Mouse (Mus musculus) embryonic facial prominence, embryonic 14.5 days (tissue): ENCODE measurements at regions not wholly inside any gene's neighbourhood (a gene's known extent, or its start where the extent isn't known, plus 50 kb on each side); places are given as distances from the start of the nearest gene placed in this dataset.

Experiments used
- ATAC-seq: fragments of 200-750 bp; cut with Nextera tagmentation; 2 replicates; pipeline ENCODE4 v1.8.0; 2017; ENCODE audit warnings: low read depth, moderate number of reproducible peaks, moderate TSS enrichment
- DNase-seq: peaks from one replicate; pipeline ENCODE4 v3.0.0-alpha.2; 2015; ENCODE audit warnings: low spot score
- H3K27ac ChIP-seq: fragments of 300-500 bp; sonication (generic); replicated peaks from 2 replicates; pipeline ENCODE4 v1.5.1; 2014; ENCODE audit warnings: low read depth, mild to moderate bottlenecking, low read length, moderate library complexity
- H3K27me3 ChIP-seq: fragments of 300-500 bp; sonication (generic); replicated peaks from 2 replicates; pipeline ENCODE4 v1.6.1; 2014; ENCODE audit warnings: low read length; ENCODE audit not compliant: control insufficient read depth, insufficient read depth
- H3K36me3 ChIP-seq: fragments of 300-500 bp; sonication (generic); 2 replicates; pipeline ENCODE4 v1.6.1; 2014; ENCODE audit warnings: low read length, mixed read lengths; ENCODE audit not compliant: control insufficient read depth, insufficient read depth
- H3K4me1 ChIP-seq: fragments of 300-500 bp; sonication (generic); 2 replicates; pipeline ENCODE4 v1.6.1; 2014; ENCODE audit warnings: antibody characterized with exemption, low read length; ENCODE audit not compliant: control insufficient read depth, insufficient read depth
- H3K4me2 ChIP-seq: fragments of 300-500 bp; sonication (generic); 2 replicates; pipeline ENCODE4 v1.6.1; 2014; ENCODE audit warnings: low read depth, mild to moderate bottlenecking, low read length, moderate library complexity, mixed read lengths
- H3K4me3 ChIP-seq: fragments of 300-500 bp; sonication (generic); 2 replicates; pipeline ENCODE4 v1.5.1; 2014; ENCODE audit warnings: low read depth, mild to moderate bottlenecking, low read length
- H3K9ac ChIP-seq: fragments of 300-500 bp; sonication (generic); 2 replicates; pipeline ENCODE4 v1.6.1; 2014; ENCODE audit warnings: low read depth, mild to moderate bottlenecking, low read length, moderate library complexity, mixed read lengths
- H3K9me3 ChIP-seq: fragments of 300-500 bp; sonication (generic); 2 replicates; pipeline ENCODE4 v1.6.1; 2016; ENCODE audit warnings: low read length; ENCODE audit not compliant: control insufficient read depth
- WGBS: fragments of 180-500 bp; shearing (Covaris S2); extraction: QIAGEN DNeasy Blood & Tissue Kit; methylation state at CpG from one replicate; pipeline ENCODE4 v1.1.7; 2014; 5-methylcytosine and 5-hydroxymethylcytosine counted together

DNA sequence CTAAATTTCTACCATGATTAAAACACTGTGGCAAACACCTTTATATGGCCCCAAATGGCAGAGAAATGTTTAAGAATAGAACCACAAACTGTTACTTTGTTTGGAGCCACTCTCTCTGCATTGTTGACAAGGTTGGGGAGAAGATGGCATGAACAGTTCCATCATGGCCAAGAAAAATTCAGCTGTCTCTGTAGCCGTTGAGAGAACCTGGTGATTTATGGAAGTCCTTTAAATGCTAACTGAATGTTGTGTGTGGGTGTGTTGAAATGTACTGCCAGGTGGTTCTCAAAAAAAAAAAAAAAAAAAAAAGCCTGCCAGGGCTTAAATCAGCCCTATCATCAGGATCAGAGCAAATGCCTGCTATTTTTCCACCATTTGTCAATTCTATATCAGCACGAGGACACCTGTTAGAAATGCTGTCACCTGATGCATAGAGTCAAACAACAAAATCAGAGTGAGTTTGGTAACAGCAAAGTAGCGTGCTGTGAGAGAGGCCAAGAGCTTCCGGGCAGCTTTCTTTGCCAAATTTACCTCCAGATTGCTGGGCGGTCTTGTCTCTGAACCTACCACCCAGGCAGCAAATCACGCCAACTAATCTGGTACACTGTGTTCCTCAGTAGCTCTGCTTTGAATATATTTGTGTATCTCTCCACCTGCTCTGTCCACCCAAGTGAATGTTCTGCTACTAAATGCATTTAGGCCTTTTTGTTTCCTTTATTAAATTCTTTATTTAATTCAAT lies 536.5 kb downstream of the Btbd3 start:
- no peak overlapping the region for H3K4me2 ChIP-seq
- 83% methylated on average over 6 of the region's 6 CpGs for WGBS

DNA sequence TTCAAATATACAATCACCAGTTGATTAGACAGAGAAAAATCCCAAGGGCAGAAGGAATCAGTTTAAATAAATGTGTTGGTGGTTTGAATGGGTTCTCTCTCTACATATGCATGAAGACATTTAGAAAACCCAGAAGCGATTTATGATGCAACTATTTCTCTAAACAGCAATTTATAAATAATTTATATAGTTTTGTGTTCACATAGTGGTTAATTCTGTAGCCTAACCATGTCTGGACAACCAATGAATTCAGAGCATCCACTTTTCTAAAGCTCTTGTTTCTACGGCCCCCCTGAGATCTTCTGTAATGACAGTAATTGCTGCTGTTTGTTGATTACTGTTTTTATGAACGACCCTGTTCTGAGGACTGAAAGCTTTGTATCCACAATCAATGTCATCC lies 549.8 kb downstream of the Btbd3 start:
- DNase-seq (no peak), ATAC-seq (no peak)
- H3K4me2 ChIP-seq = no peak overlapping the region
- no peaks in the 10 kb centered on the region for H3K36me3 ChIP-seq
- WGBS = 66% methylated on average over 3 of the region's 3 CpGs
- no peak overlapping the region for H3K4me3 ChIP-seq
- no peaks in the 10 kb centered on the region for H3K4me1 ChIP-seq
- H3K27me3 ChIP-seq = no peaks in the 10 kb centered on the region
- H3K9ac ChIP-seq = no peak overlapping the region
- H3K27ac ChIP-seq = no peak overlapping the region
- no peaks in the 10 kb centered on the region for H3K9me3 ChIP-seq

More for the DNA sequence above, 536.5 kb downstream of the Btbd3 start:
- no peak overlapping the region for H3K27ac ChIP-seq
- H3K9me3 ChIP-seq = no peaks in the 10 kb centered on the region
- DNase-seq (no peak), ATAC-seq (no peak)
- no peak overlapping the region for H3K9ac ChIP-seq
- H3K36me3 ChIP-seq = no peaks in the 10 kb centered on the region
- H3K27me3 ChIP-seq = no peaks in the 10 kb centered on the region
- no peak overlapping the region for H3K4me3 ChIP-seq
- H3K4me1 ChIP-seq = no peaks in the 10 kb centered on the region

DNA sequence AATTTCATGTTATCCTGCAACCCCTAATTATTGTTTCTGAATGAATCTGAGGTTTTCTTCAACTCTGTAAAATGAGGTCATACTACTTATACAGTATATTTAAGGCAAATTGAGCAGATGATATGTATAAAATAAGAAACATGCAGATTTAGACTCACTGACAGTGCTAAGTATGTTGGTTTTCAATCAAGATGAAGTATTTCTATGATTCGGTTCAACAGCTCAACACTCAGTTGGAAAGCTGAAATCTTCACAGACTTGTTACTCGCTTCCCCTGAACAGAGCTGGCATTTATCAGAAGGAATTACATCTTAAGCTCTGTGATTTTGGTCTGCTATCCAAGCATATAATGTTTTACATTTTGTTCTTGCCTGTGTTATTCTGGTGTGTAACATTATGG lies 553.4 kb downstream of the Btbd3 start:
- WGBS = 77% methylated on average over 2 of the region's 2 CpGs
- H3K4me2 ChIP-seq = no peak overlapping the region
- H3K4me3 ChIP-seq = no peak overlapping the region
- H3K27me3 ChIP-seq = no peaks in the 10 kb centered on the region
- H3K4me1 ChIP-seq = no peaks in the 10 kb centered on the region
- no peak overlapping the region for H3K27ac ChIP-seq
- no peaks in the 10 kb centered on the region for H3K36me3 ChIP-seq
- no peak overlapping the region for H3K9ac ChIP-seq
- no peaks in the 10 kb centered on the region for H3K9me3 ChIP-seq
- DNase-seq (no peak), ATAC-seq (no peak)

DNA sequence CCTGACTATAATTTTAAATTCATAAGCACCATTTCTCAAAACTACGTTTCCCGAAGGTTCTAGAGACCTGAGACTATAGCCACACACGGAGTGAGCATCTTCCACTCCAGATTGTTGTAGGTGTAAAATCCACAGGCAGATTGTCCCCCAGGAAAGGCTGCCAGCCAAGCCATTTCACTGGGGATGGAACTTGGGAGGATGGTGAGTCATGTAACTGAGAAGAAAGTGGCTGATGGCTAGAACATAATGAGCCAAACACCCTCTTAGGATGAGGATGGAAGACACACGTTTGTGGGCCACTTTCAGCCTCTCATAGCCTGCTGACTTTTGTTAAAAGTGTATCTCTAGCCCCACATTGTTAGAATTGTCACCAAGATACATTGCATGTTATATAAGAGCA lies 564.1 kb downstream of the Btbd3 start:
- Histone ChIP-seq H3K4me2 (no peak overlapping the region), H3K4me1 (no peaks in the 10 kb centered on the region), H3K36me3 (no peaks in the 10 kb centered on the region), H3K9ac (no peak overlapping the region), H3K27me3 (no peaks in the 10 kb centered on the region), H3K4me3 (no peak overlapping the region), H3K27ac (no peak overlapping the region), H3K9me3 (no peaks in the 10 kb centered on the region)
- no peak for ATAC-seq
- DNase-seq = no peak
- 79% methylated on average over 4 of the region's 4 CpGs for WGBS

DNA sequence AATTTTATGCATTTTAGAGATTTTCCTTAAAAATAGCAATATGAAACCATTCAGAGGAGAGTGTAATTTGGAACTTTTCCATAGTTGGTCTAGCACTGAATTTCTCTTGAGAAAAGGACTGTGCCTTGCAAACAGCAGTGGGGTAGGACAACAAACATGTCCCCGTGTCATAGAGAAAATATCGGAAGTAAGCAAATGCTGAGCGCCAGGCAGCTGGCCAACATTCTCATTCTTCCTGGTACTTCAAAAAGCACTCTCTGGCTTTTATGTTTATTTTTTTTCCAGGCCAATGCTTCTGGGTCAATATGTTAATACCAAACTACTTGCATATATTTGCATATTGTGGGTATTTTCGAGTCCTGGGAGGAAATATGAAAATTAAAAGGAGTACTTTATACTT lies 568.5 kb downstream of the Btbd3 start:
- no peak overlapping the region for H3K4me2 ChIP-seq
- 59% methylated on average over 4 of the region's 4 CpGs for WGBS
- DNase-seq (peak; percentile 35), ATAC-seq (no peak)
- H3K4me3 ChIP-seq = no peak overlapping the region
- no peaks in the 10 kb centered on the region for H3K9me3 ChIP-seq
- H3K27me3 ChIP-seq = no peaks in the 10 kb centered on the region
- H3K4me1 ChIP-seq = no peaks in the 10 kb centered on the region
- no peaks in the 10 kb centered on the region for H3K36me3 ChIP-seq
- no peak overlapping the region for H3K9ac ChIP-seq
- no peak overlapping the region for H3K27ac ChIP-seq

DNA sequence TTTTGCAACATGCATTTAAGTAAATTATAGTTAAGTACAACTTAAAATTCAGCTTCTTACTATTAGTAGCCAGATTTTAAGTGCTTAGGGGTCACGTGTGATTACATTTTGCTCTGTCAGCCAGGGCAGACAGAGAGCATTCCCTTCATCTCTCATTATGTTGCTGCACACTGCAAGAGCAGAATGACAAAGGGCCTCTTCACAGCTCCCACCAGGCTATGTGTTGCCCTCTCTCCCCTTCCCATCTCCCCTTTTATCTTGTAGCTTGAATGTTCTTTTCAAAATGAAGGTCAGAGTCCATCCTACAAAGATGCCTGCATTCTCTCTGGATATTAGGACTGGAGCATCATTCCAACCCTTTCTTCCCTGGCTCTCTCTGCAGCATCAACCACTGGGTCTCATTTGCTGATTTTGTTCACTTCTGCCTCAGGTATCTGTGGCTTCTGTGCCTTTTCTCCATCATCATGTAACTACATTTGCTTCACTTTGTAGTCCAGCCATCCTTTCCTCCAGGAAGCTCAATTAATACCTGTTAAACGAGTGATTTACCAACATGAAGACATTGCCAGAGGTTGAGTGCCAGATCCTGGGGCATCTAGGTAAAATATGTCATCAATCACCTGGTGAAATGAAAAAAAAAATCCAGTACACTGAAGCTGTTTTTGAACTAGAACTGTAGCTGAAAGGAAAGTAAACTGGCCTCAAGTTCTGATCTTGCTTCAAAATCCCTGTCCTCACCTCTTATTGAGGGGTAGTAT lies 571.6 kb downstream of the Btbd3 start:
- WGBS = 50% methylated on average over 2 of the region's 2 CpGs
- peak; percentile 15 for DNase-seq
- Histone ChIP-seq H3K9ac (no peak overlapping the region), H3K4me2 (no peak overlapping the region), H3K9me3 (0 out of 2 replicates have a peak, but pooled peaks cover 2% of the 10 kb centered on the region), H3K4me1 (no peaks in the 10 kb centered on the region), H3K27me3 (no peaks in the 10 kb centered on the region), H3K4me3 (no peak overlapping the region), H3K36me3 (no peaks in the 10 kb centered on the region), H3K27ac (no peak overlapping the region)
- no peak for ATAC-seq

DNA sequence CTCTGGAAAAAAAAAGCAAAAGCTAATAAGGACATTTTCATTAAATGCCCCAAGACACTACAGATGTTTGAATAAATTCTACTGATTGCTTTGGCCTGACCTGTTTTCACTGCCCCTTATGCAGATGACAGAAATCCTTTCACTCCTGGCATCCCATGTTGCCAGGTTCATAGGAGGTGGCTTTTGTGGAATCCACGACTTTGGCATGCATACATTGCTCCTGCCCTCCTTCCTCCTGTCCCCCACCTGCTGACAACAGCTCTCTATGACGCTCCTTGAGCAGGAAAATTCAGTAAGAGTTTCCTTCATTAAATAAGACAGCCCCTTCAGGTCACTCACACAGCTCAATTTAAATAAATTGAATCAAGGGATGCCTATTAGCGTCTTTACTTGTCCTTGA lies 582.5 kb downstream of the Btbd3 start:
- Histone ChIP-seq H3K4me1 (no peaks in the 10 kb centered on the region), H3K9ac (no peak overlapping the region), H3K4me2 (no peak overlapping the region), H3K9me3 (no peaks in the 10 kb centered on the region), H3K27me3 (no peaks in the 10 kb centered on the region), H3K36me3 (no peaks in the 10 kb centered on the region), H3K27ac (no peak overlapping the region), H3K4me3 (no peak overlapping the region)
- WGBS = 36% methylated on average over 3 of the region's 3 CpGs
- no peak for DNase-seq
- ATAC-seq = no peak

DNA sequence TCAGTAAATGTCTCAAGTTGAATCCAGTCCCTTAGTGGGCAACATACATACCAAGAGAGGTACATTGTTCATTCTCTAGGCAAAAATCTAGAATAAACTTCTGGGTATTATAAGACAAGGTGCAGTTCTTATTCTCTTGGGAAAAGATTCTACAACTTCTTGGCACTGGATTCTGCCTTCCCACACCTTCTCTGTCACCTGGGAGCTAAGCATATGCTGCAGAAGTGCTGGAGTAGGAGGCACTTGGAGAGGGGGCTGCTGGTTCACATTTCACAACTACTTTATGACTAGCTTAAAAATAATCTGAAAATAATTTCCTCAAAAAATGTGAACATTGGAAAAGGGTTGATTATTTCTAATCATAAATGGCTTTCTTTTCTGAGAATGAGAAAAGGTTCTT lies 602.8 kb downstream of the Btbd3 start:
- Histone ChIP-seq H3K36me3 (no peaks in the 10 kb centered on the region), H3K4me3 (no peak overlapping the region), H3K4me2 (no peak overlapping the region), H3K4me1 (no peaks in the 10 kb centered on the region), H3K27ac (no peak overlapping the region), H3K27me3 (no peaks in the 10 kb centered on the region), H3K9me3 (no peaks in the 10 kb centered on the region), H3K9ac (no peak overlapping the region)
- ATAC-seq (no peak), DNase-seq (no peak)

DNA sequence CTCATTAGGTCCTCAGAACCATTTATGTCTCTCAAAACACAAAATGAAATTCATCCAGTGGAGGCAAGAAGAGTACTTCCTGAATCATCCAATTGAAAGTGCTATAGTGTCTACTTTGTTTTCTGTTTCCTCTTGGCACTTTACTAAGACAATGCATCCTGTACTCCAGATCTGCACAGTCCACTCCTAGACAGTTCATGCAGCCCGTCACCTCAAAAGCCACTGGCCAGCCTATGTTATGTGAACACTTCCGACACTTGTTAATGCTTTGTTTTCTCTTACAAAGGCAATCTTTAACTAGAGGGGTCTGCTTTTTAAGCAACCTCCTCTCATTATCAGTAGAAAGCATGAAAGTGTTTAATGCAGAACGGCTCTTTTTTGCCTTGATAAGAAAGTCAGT lies 597.1 kb upstream of the Sptlc3 start:
- no peak for ATAC-seq
- no peak for DNase-seq
- Histone ChIP-seq H3K4me2 (no peak overlapping the region), H3K27ac (no peak overlapping the region), H3K36me3 (no peaks in the 10 kb centered on the region), H3K9ac (no peak overlapping the region), H3K4me1 (no peaks in the 10 kb centered on the region), H3K9me3 (no peaks in the 10 kb centered on the region), H3K4me3 (no peak overlapping the region), H3K27me3 (no peaks in the 10 kb centered on the region)
- WGBS = 73% methylated on average over 3 of the region's 3 CpGs
